In genomic region chr3:146123464-146123825, GRCm38 (mm10) we compare ENCODE assay signal across 21 mouse cellular contexts. TPM values are rescaled to one million over a fixed set of nuclear protein-coding genes. Genes with fewer than 3 reads are reported as not detected.
A peak's percentile ranks its signal among the peaks of the same experiment; 100 is the strongest.
DNase-seq lines count a peak whose midpoint lies in the region; ATAC-seq lines count a peak whose summit lies in the region.
"Had no signal": no experiment of that assay in that cellular context is flagged by ENCODE, and none has a peak within 500 bp of the region (broad histone marks: within the 10 kb centered on the region; RNA-seq: fewer than 3 reads in every experiment).

No protein-coding gene starts in this region.

- DNase-seq in forebrain, embryonic 11.5 days (ENCODE audit: low spot score) = no peak
- no peak for DNase-seq in lung, postnatal 10 days
- peak; percentile 72 for DNase-seq in A20 (ENCODE audit: low read depth, low spot score)
- peak; percentile 7 for DNase-seq in fat pad, adult 2 months (ENCODE audit: extremely low read depth, low read depth, low spot score)
- no peak for DNase-seq in frontal cortex, postnatal 14 days (ENCODE audit: low spot score in 2 of 2)
- no peak for DNase-seq in frontal cortex, postnatal 25 days (ENCODE audit: low spot score in 2 of 2)
- DNase-seq: cerebellum, postnatal 36 days; gastrocnemius, adult 2 months; heart, adult 11 months; kidney, adult 18-20 months; kidney, postnatal 10 days; lung, postnatal 14 days; thymus, postnatal 14 days had no signal

- peaks cover 5% of the 10 kb centered on the region for H3K27me3 ChIP-seq in forebrain, embryonic 13.5 days
- peaks cover 2% of the 10 kb centered on the region; the same call in 1 of the 2 replicates for H3K27me3 ChIP-seq in forebrain, embryonic 11.5 days (ENCODE audit: control insufficient read depth, insufficient read depth, low read length)
- H3K27me3 ChIP-seq in lung, embryonic 15.5 days = peaks cover 1% of the 10 kb centered on the region; the same call in 1 of the 2 replicates

- 65% methylated on average over 9 of the region's 9 CpGs for WGBS in forebrain, embryonic 13.5 days
- WGBS in forebrain, embryonic 11.5 days = 81% methylated on average over 9 of the region's 9 CpGs
- 53% methylated on average over 9 of the region's 9 CpGs for WGBS in lung, embryonic 15.5 days

- H3K9ac ChIP-seq in forebrain, embryonic 13.5 days = no peak overlapping the region
- H3K9ac ChIP-seq in forebrain, embryonic 11.5 days (ENCODE audit: low read length) = no peak overlapping the region
- no peak overlapping the region for H3K9ac ChIP-seq in lung, embryonic 15.5 days
- H3K9ac ChIP-seq: liver, embryonic 12.5 days had no signal

- no peaks in the 10 kb centered on the region for H3K9me3 ChIP-seq in forebrain, embryonic 13.5 days (replicated peaks)
- H3K9me3 ChIP-seq in forebrain, embryonic 11.5 days (ENCODE audit: control insufficient read depth, low read length) = no peaks in the 10 kb centered on the region
- no peaks in the 10 kb centered on the region for H3K9me3 ChIP-seq in lung, embryonic 15.5 days
- H3K9me3 ChIP-seq: G1E; liver, embryonic 12.5 days had no signal

- no peak overlapping the region for H3K4me3 ChIP-seq in forebrain, embryonic 13.5 days
- H3K4me3 ChIP-seq in forebrain, embryonic 11.5 days (ENCODE audit: low read depth, low read length) = no peak overlapping the region
- H3K4me3 ChIP-seq in lung, embryonic 15.5 days = no peak overlapping the region
- H3K4me3 ChIP-seq: gastrocnemius, adult 2 months; layer of hippocampus, adult 2 months; liver, embryonic 12.5 days had no signal

- peak; percentile 53; the same call in 1 of the 2 replicates for ATAC-seq in forebrain, embryonic 13.5 days
- no peak; the same call in 1 of the 2 replicates for ATAC-seq in forebrain, embryonic 11.5 days (replicated peaks; ENCODE audit: low FRiP score)
- ATAC-seq in lung, embryonic 15.5 days (ENCODE audit: borderline replicate concordance, extremely low read depth, low FRiP score, low TSS enrichment) = peak; percentile 52; the same call in 1 of the 2 replicates
- ATAC-seq: liver, embryonic 12.5 days had no signal

- H3K4me2 ChIP-seq in forebrain, embryonic 13.5 days = no peak overlapping the region
- H3K4me2 ChIP-seq in forebrain, embryonic 11.5 days (ENCODE audit: low read depth, low read length, severe bottlenecking) = no peak overlapping the region
- no peak overlapping the region for H3K4me2 ChIP-seq in lung, embryonic 15.5 days
- H3K4me2 ChIP-seq: liver, embryonic 12.5 days had no signal

- no peaks in the 10 kb centered on the region for H3K36me3 ChIP-seq in forebrain, embryonic 13.5 days (ENCODE audit: poor library complexity, severe bottlenecking)
- no peaks in the 10 kb centered on the region for H3K36me3 ChIP-seq in forebrain, embryonic 11.5 days (ENCODE audit: control insufficient read depth, insufficient read depth, low read length)
- no peaks in the 10 kb centered on the region for H3K36me3 ChIP-seq in lung, embryonic 15.5 days
- H3K36me3 ChIP-seq: G1E; liver, embryonic 12.5 days had no signal

- H3K4me1 ChIP-seq in forebrain, embryonic 13.5 days = peaks cover 4% of the 10 kb centered on the region; the same call in 1 of the 2 replicates
- peaks cover 4% of the 10 kb centered on the region; the same call in 1 of the 2 replicates for H3K4me1 ChIP-seq in forebrain, embryonic 11.5 days (replicated peaks; ENCODE audit: control insufficient read depth, insufficient read depth, low read length)
- peaks cover 7% of the 10 kb centered on the region; the same call in 1 of the 2 replicates for H3K4me1 ChIP-seq in lung, embryonic 15.5 days

- no peak overlapping the region for H3K27ac ChIP-seq in forebrain, embryonic 13.5 days
- H3K27ac ChIP-seq in forebrain, embryonic 11.5 days (ENCODE audit: low read depth, low read length) = no peak overlapping the region
- H3K27ac ChIP-seq in lung, embryonic 15.5 days = no peak overlapping the region
- H3K27ac ChIP-seq: gastrocnemius, adult 2 months; layer of hippocampus, adult 2 months; liver, embryonic 12.5 days had no signal

RNA-seq across cellular contexts. Expression of gene Mcoln3, which starts 6.2 kb away (rescaled TPM):
- polyA plus RNA-seq in forebrain, embryonic 13.5 days (2015; fragmentation: Nextera tagmentation; extraction: Ambion mirVana) = 0.59 and 0.74 TPM in 2 replicates
- 3.7 and 4.8 TPM in 2 replicates for polyA plus RNA-seq in forebrain, embryonic 11.5 days (2014; fragmentation: Nextera tagmentation; extraction: Ambion mirVana)
- 0.70 and 1.1 TPM in 2 replicates for polyA plus RNA-seq in lung, embryonic 15.5 days (2015; fragmentation: Nextera tagmentation; extraction: Ambion mirVana)
- polyA plus RNA-seq: C2C12, G1E had no signal

RNA-seq across cellular contexts. Expression of gene Wdr63, which starts 15.5 kb away (rescaled TPM):
- polyA plus RNA-seq in forebrain, embryonic 13.5 days (2015; fragmentation: Nextera tagmentation; extraction: Ambion mirVana) = 0.81 and 0.89 TPM in 2 replicates
- 0.09 TPM in 1 of 2 replicates, not detected in the other for polyA plus RNA-seq in forebrain, embryonic 11.5 days (2014; fragmentation: Nextera tagmentation; extraction: Ambion mirVana)
- polyA plus RNA-seq in lung, embryonic 15.5 days (2015; fragmentation: Nextera tagmentation; extraction: Ambion mirVana) = 1.8 and 2.2 TPM in 2 replicates
- polyA plus RNA-seq: G1E; heart, embryonic 14.5 days; limb, embryonic 11.5 days had no signal

RNA-seq across cellular contexts. Expression of gene Mcoln2, which starts 26.2 kb away (rescaled TPM):
- 0.28 and 0.57 TPM in 2 replicates for polyA plus RNA-seq in forebrain, embryonic 13.5 days (2015; fragmentation: Nextera tagmentation; extraction: Ambion mirVana)
- polyA plus RNA-seq in forebrain, embryonic 11.5 days (2014; fragmentation: Nextera tagmentation; extraction: Ambion mirVana) = 0.11 and 0.27 TPM in 2 replicates
- 0.91 and 2.3 TPM in 2 replicates for polyA plus RNA-seq in lung, embryonic 15.5 days (2015; fragmentation: Nextera tagmentation; extraction: Ambion mirVana)
- polyA plus RNA-seq: G1E had no signal

Comparison
In these comparisons a context has a peak if more than half of its experiments do, and no peak if none do; other contexts are left out.
1. DNase-seq: peak in A20 (single experiment) and fat pad, adult 2 months (single experiment); none in forebrain, embryonic 11.5 days (single experiment), lung, postnatal 10 days (single experiment), frontal cortex, postnatal 14 days (0 of 2) and frontal cortex, postnatal 25 days (0 of 2).